8 mouse cellular contexts compared by ENCODE assay signal in the genomic region with DNA sequence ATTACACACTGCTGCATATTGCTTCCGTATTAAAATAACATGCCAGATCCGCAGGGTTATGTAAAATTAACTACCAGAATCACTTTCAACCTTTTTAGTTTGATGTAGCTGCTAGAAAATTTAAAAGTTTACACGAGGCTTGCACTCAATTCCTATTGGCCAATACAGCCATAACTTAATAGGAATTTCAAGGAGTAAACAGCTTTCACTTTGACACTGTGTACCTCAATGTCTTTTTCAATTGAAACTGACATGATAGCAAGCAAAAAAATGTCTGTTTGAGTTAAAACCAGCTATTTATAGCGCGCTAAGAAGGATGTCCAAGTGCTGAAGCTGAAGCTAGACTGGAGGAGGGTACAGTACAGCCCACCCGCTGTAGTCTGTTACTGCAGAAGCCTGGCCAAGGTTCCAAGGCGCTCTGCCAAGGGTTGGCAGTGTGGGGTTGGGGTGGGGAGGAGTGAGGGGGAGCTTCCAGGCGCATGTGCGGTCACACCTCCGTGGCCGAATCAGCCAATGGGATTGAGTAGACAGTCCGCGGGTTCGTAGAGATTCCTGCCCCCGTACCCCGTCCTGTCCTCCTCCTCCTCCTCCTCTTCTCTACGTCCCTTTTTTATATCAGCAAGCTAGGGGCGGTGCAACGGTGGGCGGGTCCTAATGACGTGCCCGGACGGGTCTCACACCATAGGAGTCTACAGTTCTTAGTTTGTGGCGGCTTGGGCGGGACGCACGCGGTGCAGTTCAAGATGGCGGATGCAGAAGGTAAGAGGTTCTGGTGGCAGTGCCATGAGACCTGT. TPM values are rescaled to one million over a fixed set of nuclear protein-coding genes. Genes with fewer than 3 reads are reported as not detected.
A peak's percentile ranks its signal among the peaks of the same experiment; 100 is the strongest.
DNase-seq lines count a peak whose midpoint lies in the region; ATAC-seq and TF ChIP-seq lines count a peak whose summit lies in the region.

A gene (plus strand): TSS at position 486 of the 794 bp plus-strand sequence.

- WGBS in forebrain, embryonic 13.5 days: 18% methylated on average over 28 of the region's 29 CpGs
- 13% methylated on average over 29 of the region's 29 CpGs for WGBS in large intestine, adult 2 months
- 16% methylated on average over 27 of the region's 29 CpGs for WGBS in liver, postnatal 0 days (ENCODE audit: insufficient replicate concordance)
- WGBS in neural tube, embryonic 14.5 days: 19% methylated on average over 27 of the region's 29 CpGs

- TF ChIP-seq POLR2A in ES-Bruce4 (IDR thresholded peaks at IDR 0.05; ENCODE audit: insufficient read depth, low read length): peak; percentile 76

- 0 out of 2 replicates have a peak, but pooled peaks have one; percentile 6 for TF ChIP-seq EP300 in ES-Bruce4 (IDR thresholded peaks at IDR 0.05; ENCODE audit: insufficient read depth, low read depth, low read length)
- TF ChIP-seq EP300 in liver, postnatal 0 days (IDR thresholded peaks at IDR 0.05; ENCODE audit: low read depth): no peak; the same call in 1 of the 2 replicates

- no peak for TF ChIP-seq CTCF in ES-Bruce4 (IDR thresholded peaks at IDR 0.05; ENCODE audit: low read depth, low read length)
- TF ChIP-seq CTCF in liver, postnatal 0 days (IDR thresholded peaks at IDR 0.05; ENCODE audit: low read depth): no peak

- peak within 1 kb of the TSS; percentile 97 for H3K9ac ChIP-seq in ES-Bruce4 (ENCODE audit: low read depth, poor library complexity, severe bottlenecking)
- peak within 1 kb of the TSS; percentile 63 for H3K9ac ChIP-seq in forebrain, embryonic 13.5 days
- peak within 1 kb of the TSS; percentile 65 for H3K9ac ChIP-seq in liver, postnatal 0 days (replicated peaks)
- peak within 1 kb of the TSS; percentile 50 for H3K9ac ChIP-seq in neural tube, embryonic 14.5 days (replicated peaks; ENCODE audit: low read depth, low read length)

- ATAC-seq in cerebellum, adult (ENCODE audit: insufficient number of reproducible peaks, low FRiP score, low TSS enrichment): peak; percentile 100
- peak; percentile 99 for ATAC-seq in forebrain, embryonic 13.5 days
- ATAC-seq in liver, postnatal 0 days: peak; percentile 98
- ATAC-seq in neural tube, embryonic 14.5 days (ENCODE audit: low read depth): peak; percentile 100

- H3K4me1 ChIP-seq in ES-Bruce4 (ENCODE audit: control insufficient read depth, insufficient read depth, low read length): no peaks in the 10 kb centered on the region
- peaks cover 7% of the 10 kb centered on the region; the same call in 1 of the 2 replicates for H3K4me1 ChIP-seq in forebrain, embryonic 13.5 days
- no peaks in the 10 kb centered on the region for H3K4me1 ChIP-seq in liver, postnatal 0 days (ENCODE audit: insufficient read depth)
- peaks cover 5% of the 10 kb centered on the region; the same call in 1 of the 2 replicates for H3K4me1 ChIP-seq in neural tube, embryonic 14.5 days (ENCODE audit: control insufficient read depth, insufficient read depth, low read length)

- intact Hi-C loops in heart, postnatal 10 days (cut with DNase I): loop anchor here (1.0 to 2.0 kb wide), 2 partner anchors 33 to 48 kb away; no protein-coding TSS in a partner anchor

- H3K36me3 ChIP-seq in ES-Bruce4 (ENCODE audit: control insufficient read depth, insufficient read depth, low read length, poor library complexity, severe bottlenecking): peaks cover 20% of the 10 kb centered on the region
- H3K36me3 ChIP-seq in forebrain, embryonic 13.5 days (ENCODE audit: poor library complexity, severe bottlenecking): peaks cover 11% of the 10 kb centered on the region; the same call in 1 of the 2 replicates
- 0 out of 2 replicates have a peak, but pooled peaks cover 3% of the 10 kb centered on the region for H3K36me3 ChIP-seq in liver, postnatal 0 days (replicated peaks; ENCODE audit: insufficient read depth, low read length)
- no peaks in the 10 kb centered on the region for H3K36me3 ChIP-seq in neural tube, embryonic 14.5 days (ENCODE audit: control insufficient read depth, insufficient read depth, low read length)

- H3K27me3 ChIP-seq in ES-Bruce4 (ENCODE audit: control insufficient read depth, insufficient read depth, low read length, poor library complexity, severe bottlenecking): no peaks in the 10 kb centered on the region
- H3K27me3 ChIP-seq in forebrain, embryonic 13.5 days: no peaks in the 10 kb centered on the region
- no peaks in the 10 kb centered on the region for H3K27me3 ChIP-seq in liver, postnatal 0 days (ENCODE audit: insufficient read depth, low read length)
- H3K27me3 ChIP-seq in neural tube, embryonic 14.5 days (ENCODE audit: control insufficient read depth, insufficient read depth, low read length): no peaks in the 10 kb centered on the region

- DNase-seq in heart, postnatal 10 days: peak; percentile 91 to 92
- peak; percentile 58 for DNase-seq in large intestine, adult 2 months (ENCODE audit: low read depth, low spot score)
- DNase-seq in liver, postnatal 0 days: peak; percentile 91
- peak; percentile 86 for DNase-seq in testis, postnatal 10 days (ENCODE audit: low spot score)

- no peaks in the 10 kb centered on the region for H3K9me3 ChIP-seq in ES-Bruce4 (replicated peaks; ENCODE audit: control insufficient read depth, insufficient read depth, low read length, poor library complexity, severe bottlenecking)
- no peaks in the 10 kb centered on the region for H3K9me3 ChIP-seq in forebrain, embryonic 13.5 days (replicated peaks)
- no peaks in the 10 kb centered on the region for H3K9me3 ChIP-seq in liver, postnatal 0 days (ENCODE audit: low read length)
- no peaks in the 10 kb centered on the region for H3K9me3 ChIP-seq in neural tube, embryonic 14.5 days (ENCODE audit: control insufficient read depth, low read length)

- peak within 1 kb of the TSS; percentile 59 for H3K4me2 ChIP-seq in forebrain, embryonic 13.5 days
- peak within 1 kb of the TSS; percentile 82 for H3K4me2 ChIP-seq in liver, postnatal 0 days (ENCODE audit: low read depth, low read length)
- H3K4me2 ChIP-seq in neural tube, embryonic 14.5 days (ENCODE audit: low read depth, low read length): peak within 1 kb of the TSS; percentile 55

- H3K4me3 ChIP-seq in ES-Bruce4 (ENCODE audit: low read depth, low read length): peak within 1 kb of the TSS; percentile 100
- peak within 1 kb of the TSS; percentile 56 for H3K4me3 ChIP-seq in forebrain, embryonic 13.5 days
- peak within 1 kb of the TSS; percentile 64 for H3K4me3 ChIP-seq in liver, postnatal 0 days (ENCODE audit: low read depth, low read length)
- peak within 1 kb of the TSS; percentile 51 for H3K4me3 ChIP-seq in neural tube, embryonic 14.5 days (ENCODE audit: low read depth, low read length)

- peak within 1 kb of the TSS; percentile 42; the same call in 1 of the 2 replicates for H3K27ac ChIP-seq in ES-Bruce4 (ENCODE audit: insufficient read depth, low read length)
- peak within 1 kb of the TSS; percentile 54; the same call in 1 of the 2 replicates for H3K27ac ChIP-seq in forebrain, embryonic 13.5 days
- H3K27ac ChIP-seq in liver, postnatal 0 days (ENCODE audit: low read depth): peak within 1 kb of the TSS; percentile 80
- peak within 1 kb of the TSS; percentile 55; the same call in 1 of the 2 replicates for H3K27ac ChIP-seq in neural tube, embryonic 14.5 days (ENCODE audit: low read depth, low read length)

RNA-seq across cellular contexts. Expression of the gene that starts here (rescaled TPM):
- 254 and 264 TPM in 2 replicates for polyA plus RNA-seq in ES-Bruce4 (2011; ENCODE audit: insufficient read depth, insufficient read length, low read depth, missing spikeins)
- polyA plus RNA-seq in forebrain, embryonic 13.5 days (2015; fragmentation: Nextera tagmentation; extraction: Ambion mirVana): 117 and 139 TPM in 2 replicates
- 10 to 100 TPM; 20.7 to 25.9 TPM for total RNA-seq in heart, postnatal 10 days (2021)
- 9.4 and 12.1 TPM in 2 replicates for polyA plus RNA-seq in large intestine, adult 2 months (2012; rRNA removed)
- 33.0 and 46.7 TPM in 2 replicates for polyA plus RNA-seq in liver, postnatal 0 days (2015; fragmentation: Nextera tagmentation; extraction: Ambion mirVana)
- polyA plus RNA-seq in neural tube, embryonic 14.5 days (2014; fragmentation: Nextera tagmentation; extraction: Ambion mirVana): 45.9 and 56.4 TPM in 2 replicates

Comparison
In these comparisons a context has a peak if more than half of its experiments do, and no peak if none do; other contexts are left out.
1. Peak in every context shown above with its lines: DNase-seq, ATAC-seq, H3K4me3 ChIP-seq and H3K27ac ChIP-seq.